Mouse (Mus musculus) midbrain, embryonic 11.5 days (tissue): Measurements from ENCODE around the gene Agbl4. TPM values are rescaled to one million over a fixed set of nuclear protein-coding genes. Genes with fewer than 3 reads are reported as not detected.

ENCODE experiments used
- ATAC-seq: fragments of 200-750 bp; cut with Nextera tagmentation; 2 replicates; pipeline ENCODE4 v1.8.0; 2017; ENCODE audit warnings: moderate TSS enrichment, moderate library complexity; ENCODE audit not compliant: low FRiP score
- DNase-seq: peaks from one replicate; pipeline ENCODE4 v3.0.0; 2015; ENCODE audit warnings: low spot score; ENCODE audit errors: missing footprints
- H3K27ac ChIP-seq: fragments of 300-500 bp; sonication (generic); 2 replicates; pipeline ENCODE4 v1.5.1; 2014; ENCODE audit warnings: low read depth, low read length
- H3K27me3 ChIP-seq: fragments of 300-500 bp; sonication (generic); 2 replicates; pipeline ENCODE4 v1.6.1; 2014; ENCODE audit warnings: mild to moderate bottlenecking, low read length, moderate library complexity, mixed read lengths; ENCODE audit not compliant: control insufficient read depth, insufficient read depth
- H3K36me3 ChIP-seq: fragments of 300-500 bp; sonication (generic); 2 replicates; pipeline ENCODE4 v1.6.1; 2014; ENCODE audit warnings: mild to moderate bottlenecking, low read length, moderate library complexity, mixed read lengths; ENCODE audit not compliant: control insufficient read depth, insufficient read depth
- H3K4me1 ChIP-seq: fragments of 300-500 bp; sonication (generic); 2 replicates; pipeline ENCODE4 v1.6.1; 2014; ENCODE audit warnings: low read length; ENCODE audit not compliant: control insufficient read depth, insufficient read depth
- H3K4me2 ChIP-seq: fragments of 300-500 bp; sonication (generic); 2 replicates; pipeline ENCODE4 v1.6.1; 2014; ENCODE audit warnings: mild to moderate bottlenecking, moderate library complexity
- H3K4me3 ChIP-seq: fragments of 300-500 bp; sonication (generic); 2 replicates; pipeline ENCODE4 v1.5.1; 2014; ENCODE audit warnings: low read depth, low read length
- H3K9ac ChIP-seq: fragments of 300-500 bp; sonication (generic); 2 replicates; pipeline ENCODE4 v1.6.1; 2014; ENCODE audit warnings: low read length
- H3K9me3 ChIP-seq: fragments of 300-500 bp; sonication (generic); 2 replicates; pipeline ENCODE4 v1.6.1; 2016; ENCODE audit warnings: low read length; ENCODE audit not compliant: control insufficient read depth
- whole genome bisulfite sequencing: fragments of 180-500 bp; shearing (Covaris S2); extraction: QIAGEN DNeasy Blood & Tissue Kit; methylation state at CpG from one replicate; pipeline ENCODE4 v1.1.7; 2014; 5-methylcytosine and 5-hydroxymethylcytosine counted together
- polyA plus RNA-seq: library from polyadenylated mRNA; unstranded; fragments of >200 nt; fragmentation: Nextera tagmentation; extraction: Ambion mirVana; gene quantifications from 2 replicates; pipeline ENCODE4 v1.2.1, GENCODE M21; 2014

Agbl4 gene
- polyA plus RNA-seq, 1 experiment from 2014 or later = 0.87 TPM

DNA sequence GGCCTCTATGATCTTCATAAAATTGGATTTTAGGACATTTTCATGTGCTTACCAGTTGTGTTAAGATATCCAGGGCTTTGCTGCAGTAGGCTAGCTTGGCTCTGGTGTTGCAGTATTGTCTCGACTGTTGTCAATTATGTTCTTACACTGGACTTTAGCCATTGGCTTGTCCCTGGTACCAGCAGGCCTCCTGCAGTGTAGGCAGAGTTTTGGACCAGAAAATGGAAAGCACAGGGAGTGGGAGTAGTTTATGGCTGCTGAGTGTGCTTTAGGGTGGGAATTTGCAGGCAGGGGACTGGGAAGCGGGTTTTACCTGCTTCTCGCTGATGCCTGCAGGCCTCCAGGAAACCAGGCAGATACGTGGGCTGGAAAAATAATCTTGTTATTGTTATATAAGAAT, 132.3 kb downstream of the Agbl4 start:
- 80% methylated on average over 4 of the region's 4 CpGs for WGBS
- no peak overlapping the region for H3K27ac ChIP-seq
- DNase-seq = no peak
- H3K4me1 ChIP-seq = no peaks in the 10 kb centered on the region
- H3K9me3 ChIP-seq = no peaks in the 10 kb centered on the region
- H3K36me3 ChIP-seq = no peaks in the 10 kb centered on the region
- H3K4me2 ChIP-seq = no peak overlapping the region
- H3K4me3 ChIP-seq = no peak overlapping the region
- no peaks in the 10 kb centered on the region for H3K27me3 ChIP-seq
- no peak overlapping the region for H3K9ac ChIP-seq
- no peak for ATAC-seq

DNA sequence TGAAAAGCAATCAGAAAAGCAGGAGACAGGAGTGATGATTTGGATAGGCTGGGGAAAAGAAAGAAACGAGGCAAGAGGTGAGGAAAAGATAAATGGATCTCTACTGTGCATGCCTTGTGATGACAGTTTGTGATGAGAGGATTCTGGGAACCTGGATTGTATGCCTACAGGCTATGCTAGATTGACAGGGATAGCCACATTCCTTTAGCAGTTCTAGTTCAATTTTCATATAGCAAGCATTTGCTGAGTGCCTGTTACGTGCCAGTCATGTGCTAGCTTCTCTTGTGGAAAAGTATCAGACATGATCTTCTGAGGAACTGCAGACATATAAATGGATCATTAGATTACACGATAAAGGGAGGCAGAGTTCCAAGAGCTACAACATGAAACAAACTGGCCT, 151.8 kb downstream of the Agbl4 start:
- Histone ChIP-seq H3K9me3 (no peaks in the 10 kb centered on the region), H3K9ac (no peak overlapping the region), H3K4me1 (no peaks in the 10 kb centered on the region), H3K4me2 (no peak overlapping the region), H3K4me3 (no peak overlapping the region), H3K27ac (no peak overlapping the region), H3K36me3 (no peaks in the 10 kb centered on the region), H3K27me3 (no peaks in the 10 kb centered on the region)
- DNase-seq = no peak
- 73% methylated on average over 3 of the region's 3 CpGs for WGBS
- no peak for ATAC-seq

DNA sequence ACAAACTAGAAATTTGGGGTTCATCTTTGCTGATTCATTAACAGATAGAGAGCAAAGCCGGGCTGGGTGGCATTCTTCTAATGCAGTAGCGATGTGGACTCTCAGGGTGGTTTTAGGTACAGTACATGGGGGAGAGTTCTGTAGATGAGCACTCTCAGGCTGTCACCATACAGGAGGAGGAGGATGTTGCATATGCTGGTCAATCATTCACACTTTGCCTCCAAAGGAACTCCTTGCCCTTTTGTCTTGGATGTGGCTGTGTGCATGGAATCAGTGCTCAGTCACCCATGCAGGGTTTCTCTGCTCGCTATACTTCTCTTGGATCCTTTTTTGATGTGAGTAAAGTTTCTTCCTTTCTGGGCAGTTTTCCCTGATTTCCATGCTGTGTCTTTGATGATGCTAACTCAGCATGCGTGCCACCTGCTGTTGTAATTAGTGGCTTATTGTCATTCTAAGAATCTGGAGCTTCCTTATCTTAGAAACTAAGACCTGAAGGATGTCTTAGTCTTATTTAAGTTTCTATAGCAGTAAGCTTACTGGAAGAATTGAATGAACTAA, 200.3 kb downstream of the Agbl4 start:
- no peak overlapping the region for H3K9ac ChIP-seq
- no peaks in the 10 kb centered on the region for H3K27me3 ChIP-seq
- DNase-seq (no peak), ATAC-seq (no peak)
- WGBS = 37% methylated on average over 4 of the region's 4 CpGs
- no peaks in the 10 kb centered on the region for H3K4me1 ChIP-seq
- no peaks in the 10 kb centered on the region for H3K9me3 ChIP-seq
- H3K4me3 ChIP-seq = no peak overlapping the region
- no peaks in the 10 kb centered on the region for H3K36me3 ChIP-seq
- no peak overlapping the region for H3K27ac ChIP-seq
- no peak overlapping the region for H3K4me2 ChIP-seq

DNA sequence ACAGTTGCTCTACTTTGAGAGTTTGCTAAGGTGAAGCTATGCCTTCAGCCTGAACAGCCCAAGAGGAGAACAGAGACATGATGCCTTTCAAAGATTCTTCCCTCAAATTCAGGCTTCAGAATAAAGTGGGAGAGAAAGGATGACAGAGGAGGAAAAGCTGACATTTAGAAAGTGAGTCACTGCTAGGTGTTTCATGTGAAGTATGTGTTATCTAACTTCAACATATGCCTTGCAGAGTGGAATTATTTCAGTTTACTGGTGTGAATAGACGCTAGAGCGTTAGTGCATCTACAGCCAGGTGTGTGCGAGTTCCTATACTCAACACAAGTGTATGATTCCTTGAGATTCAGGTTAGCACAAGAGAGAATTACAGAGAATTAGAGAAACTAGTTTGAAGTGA, 244.0 kb downstream of the Agbl4 start:
- H3K9ac ChIP-seq = no peak overlapping the region
- no peak overlapping the region for H3K4me3 ChIP-seq
- H3K9me3 ChIP-seq = no peaks in the 10 kb centered on the region
- H3K27ac ChIP-seq = no peak overlapping the region
- no peaks in the 10 kb centered on the region for H3K36me3 ChIP-seq
- ATAC-seq (no peak), DNase-seq (no peak)
- H3K4me1 ChIP-seq = no peaks in the 10 kb centered on the region
- H3K4me2 ChIP-seq = no peak overlapping the region
- WGBS = 97% methylated on average over 3 of the region's 3 CpGs
- H3K27me3 ChIP-seq = no peaks in the 10 kb centered on the region

DNA sequence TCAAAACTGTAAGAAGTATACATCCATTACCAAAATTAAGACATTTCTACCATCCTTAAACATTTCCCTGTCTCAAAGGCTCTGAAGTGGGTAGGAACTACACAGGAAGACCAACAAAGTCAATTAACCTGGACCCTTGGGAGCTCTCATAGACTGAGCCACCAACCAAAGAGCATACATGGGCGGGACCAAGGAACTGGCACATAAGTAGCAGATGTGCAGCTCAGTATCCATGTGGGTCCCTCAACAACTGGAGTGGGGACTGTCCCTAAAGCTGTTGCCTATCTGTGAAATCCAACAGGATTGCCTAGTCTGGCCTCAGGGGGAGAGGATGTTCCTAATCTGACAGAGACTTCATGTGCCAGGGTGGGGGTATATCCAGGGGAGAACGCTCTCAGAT, 265.5 kb downstream of the Agbl4 start:
- H3K4me2 ChIP-seq = no peak overlapping the region
- no peak overlapping the region for H3K27ac ChIP-seq
- no peaks in the 10 kb centered on the region for H3K4me1 ChIP-seq
- WGBS = 83% methylated on average over 2 of the region's 2 CpGs
- no peaks in the 10 kb centered on the region for H3K27me3 ChIP-seq
- no peak overlapping the region for H3K9ac ChIP-seq
- ATAC-seq (no peak), DNase-seq (no peak)
- H3K9me3 ChIP-seq = no peaks in the 10 kb centered on the region
- no peak overlapping the region for H3K4me3 ChIP-seq
- H3K36me3 ChIP-seq = no peaks in the 10 kb centered on the region

DNA sequence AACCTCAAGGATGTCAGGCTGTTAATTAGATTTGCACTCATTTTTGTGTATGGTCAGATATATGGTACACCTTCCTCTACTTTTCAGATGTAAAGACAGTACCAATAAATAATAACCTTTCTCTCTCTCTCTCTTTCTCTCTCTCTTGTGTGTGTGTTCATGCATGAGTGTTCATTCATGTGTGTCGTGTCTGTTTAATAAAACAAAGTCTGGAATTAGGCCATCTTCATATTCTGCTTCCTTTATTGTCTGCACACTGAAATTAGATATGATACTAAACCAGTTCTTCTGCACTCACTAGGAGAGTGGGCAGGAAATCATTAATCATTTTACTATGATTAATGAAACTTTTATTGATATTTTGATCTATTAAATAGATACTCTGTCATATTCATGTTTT, 276.7 kb downstream of the Agbl4 start:
- H3K27me3 ChIP-seq = no peaks in the 10 kb centered on the region
- no peak overlapping the region for H3K4me3 ChIP-seq
- H3K36me3 ChIP-seq = no peaks in the 10 kb centered on the region
- H3K9me3 ChIP-seq = no peaks in the 10 kb centered on the region
- DNase-seq = no peak
- no peak overlapping the region for H3K4me2 ChIP-seq
- 88% methylated on average over 1 of the region's 1 CpGs for WGBS
- no peak overlapping the region for H3K9ac ChIP-seq
- ATAC-seq = no peak
- H3K4me1 ChIP-seq = no peaks in the 10 kb centered on the region
- no peak overlapping the region for H3K27ac ChIP-seq

DNA sequence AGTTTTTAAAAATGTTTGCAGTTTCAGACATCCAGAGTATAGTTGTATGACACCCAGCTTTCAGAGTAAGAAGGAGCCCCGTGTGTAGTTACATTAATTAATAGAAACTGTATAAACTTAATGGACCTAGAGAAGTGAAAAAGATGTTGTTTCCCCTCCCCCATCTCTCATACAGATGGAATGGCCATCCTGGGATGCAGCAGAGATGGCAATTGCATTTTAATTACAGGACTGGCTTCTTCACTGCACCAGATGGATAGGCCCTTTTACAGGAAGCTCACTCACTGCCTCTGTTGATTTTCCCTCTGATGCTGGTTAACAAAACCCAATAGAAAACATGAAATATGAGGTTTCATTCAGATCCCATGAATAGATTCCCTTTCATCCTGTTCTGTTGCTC, 337.7 kb downstream of the Agbl4 start:
- no peak for DNase-seq
- Histone ChIP-seq H3K27me3 (no peaks in the 10 kb centered on the region), H3K36me3 (no peaks in the 10 kb centered on the region), H3K9ac (no peak overlapping the region), H3K4me1 (no peaks in the 10 kb centered on the region), H3K9me3 (no peaks in the 10 kb centered on the region), H3K4me3 (no peak overlapping the region), H3K4me2 (no peak overlapping the region), H3K27ac (no peak overlapping the region)
- WGBS = 90% methylated on average over 1 of the region's 1 CpGs
- ATAC-seq = no peak

DNA sequence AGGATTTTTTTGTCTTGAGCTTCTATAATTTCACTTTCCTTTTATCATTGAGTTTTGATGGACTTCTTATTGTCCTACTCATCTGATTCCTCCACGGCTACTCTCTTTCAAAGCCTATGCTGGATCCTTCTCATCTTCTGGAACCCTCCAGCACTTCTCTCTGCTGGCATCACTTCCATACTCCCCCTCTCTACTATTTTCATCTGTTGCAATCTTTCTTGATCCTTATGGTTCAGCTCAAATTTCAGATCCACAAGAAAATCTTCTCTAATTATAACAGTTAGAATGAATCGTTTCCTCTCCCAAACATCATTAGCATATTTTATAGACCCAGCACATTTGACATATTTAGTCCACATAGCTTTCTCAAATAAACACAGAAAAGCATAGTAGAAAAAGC, 360.5 kb downstream of the Agbl4 start:
- H3K27me3 ChIP-seq = no peaks in the 10 kb centered on the region
- no peak overlapping the region for H3K9ac ChIP-seq
- no peak overlapping the region for H3K27ac ChIP-seq
- ATAC-seq (no peak), DNase-seq (no peak)
- no peaks in the 10 kb centered on the region for H3K36me3 ChIP-seq
- no peaks in the 10 kb centered on the region for H3K9me3 ChIP-seq
- WGBS = 86% methylated on average over 2 of the region's 2 CpGs
- H3K4me1 ChIP-seq = no peaks in the 10 kb centered on the region
- no peak overlapping the region for H3K4me3 ChIP-seq
- no peak overlapping the region for H3K4me2 ChIP-seq

DNA sequence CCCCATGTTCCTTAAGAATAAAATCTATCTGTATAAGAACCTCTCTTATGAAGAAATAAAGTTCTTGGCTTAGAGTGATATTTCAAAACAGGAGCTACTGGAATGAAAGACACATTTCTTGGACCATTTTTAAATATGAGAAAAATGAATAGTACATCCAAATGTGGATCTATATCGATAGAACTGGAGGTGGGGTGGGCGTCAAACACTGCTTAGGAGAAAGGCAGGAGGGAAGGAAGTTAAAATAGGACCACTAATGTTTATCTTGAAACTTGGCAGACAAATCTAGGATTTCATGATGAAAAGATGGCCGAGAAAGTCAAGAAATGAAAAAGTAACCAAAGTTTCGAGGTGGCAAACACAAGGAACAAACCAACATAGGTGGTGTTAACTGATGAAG, 391.1 kb downstream of the Agbl4 start:
- Histone ChIP-seq H3K36me3 (no peaks in the 10 kb centered on the region), H3K4me2 (no peak overlapping the region), H3K4me1 (no peaks in the 10 kb centered on the region), H3K27ac (no peak overlapping the region), H3K4me3 (no peak overlapping the region), H3K9ac (no peak overlapping the region), H3K27me3 (no peaks in the 10 kb centered on the region), H3K9me3 (no peaks in the 10 kb centered on the region)
- DNase-seq (no peak), ATAC-seq (no peak)
- WGBS = 75% methylated on average over 4 of the region's 4 CpGs

DNA sequence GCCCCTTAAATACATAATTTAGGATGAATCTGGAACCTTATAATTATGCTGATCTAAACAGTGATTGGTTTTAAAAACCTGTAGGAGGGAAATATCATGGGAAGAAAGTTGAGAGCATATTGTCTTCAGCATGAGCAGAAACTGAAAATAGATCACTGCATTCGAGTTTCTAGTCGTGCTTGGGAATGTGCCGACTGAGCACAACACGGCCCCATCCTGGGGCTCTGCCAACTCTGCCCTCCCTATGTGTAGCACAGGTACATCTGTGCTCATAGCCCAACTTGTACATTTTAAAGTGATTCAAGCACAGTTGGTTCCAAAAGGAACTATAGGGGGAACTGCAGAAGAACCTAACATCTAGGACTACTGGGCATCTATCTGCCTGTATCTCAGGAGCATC, 402.4 kb downstream of the Agbl4 start:
- 78% methylated on average over 4 of the region's 4 CpGs for WGBS
- DNase-seq (no peak), ATAC-seq (no peak)
- Histone ChIP-seq H3K36me3 (no peaks in the 10 kb centered on the region), H3K4me2 (no peak overlapping the region), H3K4me3 (no peak overlapping the region), H3K9me3 (no peaks in the 10 kb centered on the region), H3K4me1 (no peaks in the 10 kb centered on the region), H3K27me3 (no peaks in the 10 kb centered on the region), H3K27ac (no peak overlapping the region), H3K9ac (no peak overlapping the region)
